Mouse (Mus musculus) cerebellum, postnatal 36 days (tissue): ENCODE measurements around the gene Wee1.
"Not testable (repeated sequence)": the region's sequence is repeated elsewhere in the genome, so short reads cannot be mapped to it uniquely, and the experiment has no call there.

Source experiments
- DNase-seq, 2 experiments: peaks; one replicate each; pipeline ENCODE4 v3.0.0; 2021 to 2022; ENCODE audit warnings: mixed read lengths in 2 of 2

Gene Wee1

DNA sequence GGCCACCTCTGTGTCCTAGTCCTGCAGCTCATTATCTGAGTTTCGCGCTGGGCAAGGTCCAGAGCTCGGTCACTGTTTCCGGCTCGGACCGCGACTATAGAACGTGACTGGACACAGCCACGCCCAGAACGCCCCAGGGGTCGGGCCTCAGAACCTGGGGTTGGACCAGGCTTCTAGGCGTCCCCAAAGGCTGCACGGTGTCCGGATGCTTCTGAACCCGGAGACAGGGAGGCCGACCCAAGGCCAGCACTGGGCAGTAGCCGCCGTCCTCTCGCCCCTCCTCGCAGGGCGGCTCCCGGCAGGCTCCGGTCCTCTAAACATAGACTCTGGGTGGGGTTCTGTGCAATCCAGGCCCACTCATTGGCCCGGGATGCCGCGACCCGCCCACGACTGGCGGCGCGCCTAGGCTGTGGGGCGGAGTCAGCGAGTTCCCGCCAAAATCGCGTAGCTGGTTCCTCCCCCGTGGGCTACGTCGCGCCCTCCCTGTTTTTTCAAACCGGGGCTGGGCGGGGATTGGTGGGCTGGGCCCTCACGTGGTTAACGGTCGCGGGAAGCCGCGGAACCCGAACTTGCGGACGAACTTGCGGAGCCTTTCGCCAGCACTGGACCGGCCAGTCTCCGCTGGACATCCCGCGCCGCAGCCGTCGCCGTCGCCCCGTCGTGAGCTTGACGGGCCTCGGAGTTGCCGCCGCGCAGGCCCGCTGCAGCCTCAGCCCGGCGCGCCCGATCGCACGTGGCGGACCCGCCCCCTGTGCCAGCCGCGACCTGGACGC, at the start of gene Wee1:
Gene Wee1, plus strand, starts transcription at position 531 of the 773 bp plus-strand sequence.
- peak; percentile 97 to 98 for DNase-seq

DNA sequence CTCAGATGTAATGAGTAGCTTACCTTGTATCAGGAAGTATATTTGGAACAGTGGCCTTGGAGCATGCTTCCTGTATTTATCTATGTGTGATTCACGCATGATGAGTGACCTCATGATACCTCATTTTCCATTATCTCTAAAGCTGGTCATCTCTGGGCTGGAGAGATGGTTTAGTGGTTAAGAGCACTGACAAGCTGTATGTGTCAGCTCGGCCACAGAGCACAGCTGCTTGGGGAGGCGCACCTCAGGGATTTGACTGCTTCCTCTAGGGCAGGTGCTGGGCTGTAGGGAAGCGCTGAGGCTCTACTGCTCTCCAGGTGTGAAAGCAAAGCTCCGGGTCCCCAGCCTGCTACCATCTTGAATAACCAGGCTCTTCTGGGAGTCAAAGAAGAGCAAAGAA, 43.7 kb upstream of the Wee1 start:
- no peak for DNase-seq

DNA sequence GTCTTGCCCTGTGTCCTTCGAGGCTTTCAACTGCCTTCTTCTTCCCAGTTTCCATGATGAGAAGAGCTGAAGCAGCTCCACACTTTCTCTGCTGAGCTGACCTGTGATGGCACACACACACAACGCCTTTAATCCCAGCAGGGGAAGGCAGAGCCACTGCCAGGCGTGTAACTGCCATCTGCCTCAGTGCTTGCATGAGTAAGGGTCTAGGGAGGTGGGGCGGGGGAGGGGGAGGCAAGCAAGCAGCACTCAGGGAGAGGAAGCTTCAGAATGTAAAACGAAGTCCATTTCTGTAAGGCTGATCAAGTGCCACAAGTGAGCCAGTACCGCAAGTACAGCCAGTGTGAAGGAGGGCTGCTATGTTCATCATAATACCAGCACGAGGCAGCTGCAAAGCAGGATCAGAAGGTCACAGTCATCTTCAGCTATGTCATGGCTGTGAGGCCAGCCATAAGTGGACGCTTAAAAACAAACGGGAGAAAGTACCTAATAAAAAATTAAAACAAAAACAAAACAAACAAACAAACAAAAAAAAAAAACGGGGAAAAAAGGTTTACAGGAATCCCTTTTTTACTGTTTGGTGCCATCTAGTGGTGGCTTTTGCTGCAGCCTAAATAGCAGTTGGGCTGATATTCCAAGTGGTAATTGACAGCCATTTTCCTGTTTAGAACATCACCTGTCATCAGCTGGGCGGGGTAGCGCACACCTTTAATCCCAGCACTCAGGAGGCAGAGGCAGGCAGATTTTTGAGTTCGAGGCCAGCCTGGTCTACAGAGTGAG, 38.3 kb upstream of the Wee1 start:
- peak; percentile 60 to 73 for DNase-seq

DNA sequence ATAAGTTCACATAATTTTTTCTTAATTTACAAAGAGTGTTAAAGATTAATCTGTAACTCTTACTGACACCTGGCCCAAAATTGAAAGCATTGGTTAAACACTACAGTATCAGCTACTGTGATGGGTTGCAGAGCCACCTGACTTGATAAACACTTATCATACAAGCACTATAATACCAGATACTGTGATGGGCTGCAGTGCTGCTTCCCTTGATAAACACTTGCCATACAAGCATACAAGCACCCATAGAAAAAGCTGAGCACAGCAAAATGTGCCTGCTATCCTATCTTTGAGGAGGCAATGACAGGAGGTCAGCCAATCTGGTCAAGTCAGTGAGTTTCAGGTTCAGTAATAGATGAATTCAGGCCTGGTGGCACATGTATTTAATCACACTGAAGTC, 36.6 kb upstream of the Wee1 start:
- DNase-seq, result no peak

DNA sequence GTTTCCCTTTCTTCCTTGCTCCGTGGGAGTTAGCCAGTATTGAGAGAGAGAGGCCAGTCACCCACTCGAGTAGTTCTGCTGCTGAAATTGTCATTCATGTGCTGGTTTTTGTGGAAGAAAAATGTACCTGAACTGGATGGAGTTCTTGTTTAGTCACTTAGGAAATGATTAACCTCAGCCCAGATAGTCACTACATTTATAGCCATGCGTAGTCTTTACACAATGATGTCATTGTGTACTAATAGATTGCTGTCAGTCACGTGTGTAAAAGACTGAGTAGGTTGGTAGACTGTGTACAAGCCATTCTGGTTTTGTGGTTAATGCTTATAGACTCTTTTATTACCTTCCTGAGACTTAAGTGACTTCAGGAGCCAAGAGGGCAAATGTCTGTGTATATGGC, 33.9 kb upstream of the Wee1 start:
- DNase-seq, result no peak

- DNase-seq, result peak; percentile 21 to 37
Measured at GRCm38 (mm10) chr7:110091670-110092069, 30.2 kb upstream of the Wee1 start.

- no peak for DNase-seq
Measured at GRCm38 (mm10) chr7:110096332-110096731, 25.5 kb upstream of the Wee1 start.

DNA sequence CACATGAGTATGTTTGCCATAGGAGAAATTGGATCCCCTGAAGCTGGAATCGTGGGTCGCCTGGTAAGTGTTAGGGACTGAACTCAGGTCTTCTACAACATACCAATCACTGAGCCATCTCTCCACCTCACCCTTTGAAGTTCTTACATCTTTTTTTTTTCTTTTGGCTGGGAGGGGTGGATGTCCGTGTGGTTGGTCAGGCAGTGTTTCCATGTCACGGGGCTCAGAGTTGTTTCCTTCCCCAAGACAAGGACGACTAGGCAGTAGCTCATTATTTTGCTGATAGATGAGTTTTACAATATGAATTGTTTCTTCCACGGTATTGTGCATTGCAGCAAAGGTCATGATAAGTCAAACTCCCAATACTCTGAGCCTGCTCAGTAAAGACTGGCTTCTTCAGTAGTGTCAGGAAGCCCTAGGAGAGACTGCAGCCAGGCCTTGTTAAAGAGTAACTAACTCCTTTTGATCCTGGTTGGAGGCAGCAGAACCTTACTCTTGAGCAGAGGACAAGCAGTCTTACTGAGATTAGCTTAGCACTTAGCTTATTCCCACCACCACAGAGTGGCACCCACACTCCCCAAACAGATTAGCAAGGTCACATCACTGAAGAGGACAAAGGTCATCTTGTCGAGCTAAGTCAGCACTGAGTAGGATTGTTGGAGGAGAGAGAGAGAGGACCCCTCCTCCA, 24.6 kb upstream of the Wee1 start:
- no peak for DNase-seq

DNA sequence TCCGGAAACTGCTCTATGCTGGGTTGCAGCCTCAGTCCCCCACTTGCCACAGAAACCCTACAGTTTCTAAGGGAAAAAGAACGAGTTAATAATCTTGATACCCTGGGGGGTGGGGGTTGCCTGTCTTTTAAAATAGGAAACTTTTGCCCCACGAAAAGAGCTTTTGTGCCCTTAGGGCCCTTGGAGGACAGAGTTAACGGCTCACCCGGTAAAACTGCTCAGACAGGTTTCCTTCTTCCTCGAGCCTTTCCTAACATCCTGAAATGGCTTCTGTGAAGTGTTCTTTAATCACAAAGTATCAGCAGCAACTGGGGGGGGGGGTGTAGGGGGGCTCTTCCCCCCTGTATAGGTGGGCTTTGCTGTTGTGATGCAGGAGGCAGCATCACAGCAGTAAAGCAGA, 21.0 kb upstream of the Wee1 start:
- no peak for DNase-seq

- no peak for DNase-seq
Measured at GRCm38 (mm10) chr7:110101266-110101665, 20.6 kb upstream of the Wee1 start.

DNA sequence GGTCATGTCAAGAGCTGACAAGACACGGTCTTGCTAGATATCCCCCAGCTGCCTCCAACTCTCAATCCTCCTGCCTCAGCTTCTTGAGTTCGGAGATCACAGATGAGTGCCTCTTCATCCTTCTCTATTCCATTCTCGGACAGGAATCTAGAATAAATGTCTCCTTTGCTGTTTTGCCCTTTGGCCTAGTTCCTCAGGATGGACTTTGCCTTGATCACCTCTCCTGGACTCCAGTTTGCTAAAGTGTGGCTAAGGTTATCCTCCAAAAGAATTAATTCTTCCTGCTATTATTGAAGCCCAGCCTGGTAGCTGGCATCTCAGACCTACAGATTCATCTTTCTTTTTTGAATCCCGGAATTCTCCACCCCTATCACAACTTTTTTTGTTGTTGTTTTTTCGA, 16.8 kb upstream of the Wee1 start:
- DNase-seq, result no peak

DNA sequence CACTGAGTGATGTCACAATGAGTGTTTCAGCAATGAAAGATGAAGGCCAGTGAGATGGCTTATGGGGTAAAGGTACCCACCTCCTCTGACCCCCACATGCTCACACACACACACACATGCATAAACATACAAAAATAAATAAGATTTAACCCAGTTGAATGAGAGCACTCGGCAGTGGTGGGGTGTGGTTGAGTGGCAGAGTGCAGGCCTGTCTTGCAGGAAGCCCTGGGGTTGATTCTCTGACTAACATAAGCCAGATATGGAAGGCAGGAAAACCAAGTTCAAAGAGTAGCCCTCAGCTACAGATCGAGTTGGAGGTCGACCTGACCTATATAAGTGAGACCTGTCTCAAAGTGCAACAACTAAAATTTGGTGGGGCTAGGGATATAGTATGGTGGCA, 15.2 kb upstream of the Wee1 start:
- DNase-seq, result no peak

GRCm38 (mm10) chr7:110108524-110108923, 13.3 kb upstream of the Wee1 start:
- not testable (repeated sequence) for DNase-seq

- no peak for DNase-seq
Measured at GRCm38 (mm10) chr7:110108967-110109610, 12.8 kb upstream of the Wee1 start.

DNA sequence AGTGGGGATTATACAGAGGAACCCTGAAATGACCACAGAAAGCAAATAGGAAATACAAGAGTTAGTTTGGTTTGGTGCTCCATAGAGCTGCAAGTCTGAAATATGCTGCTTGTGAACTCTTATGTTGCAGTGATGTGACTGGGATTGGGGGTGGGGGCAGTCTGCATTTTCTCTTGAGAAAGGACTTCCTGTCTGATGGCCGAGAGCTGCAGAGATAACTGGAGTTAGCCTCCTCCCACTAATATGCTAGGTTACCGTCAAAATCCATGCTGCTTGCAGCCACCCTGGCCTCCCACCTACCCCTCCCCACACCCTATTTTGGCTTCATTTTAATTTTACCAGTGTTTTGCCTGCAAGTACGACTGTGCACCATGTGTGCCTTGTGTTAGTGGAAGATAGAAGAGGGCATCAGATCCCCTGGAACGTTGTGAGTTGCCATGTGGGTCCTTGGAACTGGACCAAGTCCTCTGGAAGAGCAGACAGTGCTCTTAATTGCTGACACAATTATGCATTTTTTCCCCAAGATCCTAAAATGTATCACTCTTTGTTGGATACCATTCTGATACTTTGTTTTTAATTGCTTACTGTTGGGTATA, 11.7 kb upstream of the Wee1 start:
- no peak for DNase-seq

- no peak for DNase-seq
Measured at GRCm38 (mm10) chr7:110114699-110115098, 7.1 kb upstream of the Wee1 start.

- DNase-seq, result no peak
Measured at GRCm38 (mm10) chr7:110116731-110117291, 5.0 kb upstream of the Wee1 start.

DNA sequence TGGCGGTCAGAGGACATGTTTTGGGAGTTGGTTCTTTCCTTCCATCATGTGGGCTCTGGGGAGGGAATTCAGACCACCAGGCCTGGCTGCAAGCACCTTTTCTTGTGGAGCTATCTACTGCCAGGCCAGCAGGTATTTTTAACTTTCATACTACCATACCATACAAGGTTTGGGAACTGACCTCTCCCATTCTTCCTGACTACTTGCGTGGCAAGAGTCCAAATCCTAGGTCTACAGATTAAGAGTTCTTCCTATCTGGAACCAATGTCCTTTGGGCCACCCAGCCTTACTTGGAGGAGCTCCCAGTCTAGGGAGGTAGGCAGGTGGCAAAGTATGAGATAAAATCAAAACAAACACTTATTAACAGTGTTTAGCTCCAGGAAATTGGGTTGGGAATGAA, 3.4 kb upstream of the Wee1 start:
- no peak for DNase-seq

DNA sequence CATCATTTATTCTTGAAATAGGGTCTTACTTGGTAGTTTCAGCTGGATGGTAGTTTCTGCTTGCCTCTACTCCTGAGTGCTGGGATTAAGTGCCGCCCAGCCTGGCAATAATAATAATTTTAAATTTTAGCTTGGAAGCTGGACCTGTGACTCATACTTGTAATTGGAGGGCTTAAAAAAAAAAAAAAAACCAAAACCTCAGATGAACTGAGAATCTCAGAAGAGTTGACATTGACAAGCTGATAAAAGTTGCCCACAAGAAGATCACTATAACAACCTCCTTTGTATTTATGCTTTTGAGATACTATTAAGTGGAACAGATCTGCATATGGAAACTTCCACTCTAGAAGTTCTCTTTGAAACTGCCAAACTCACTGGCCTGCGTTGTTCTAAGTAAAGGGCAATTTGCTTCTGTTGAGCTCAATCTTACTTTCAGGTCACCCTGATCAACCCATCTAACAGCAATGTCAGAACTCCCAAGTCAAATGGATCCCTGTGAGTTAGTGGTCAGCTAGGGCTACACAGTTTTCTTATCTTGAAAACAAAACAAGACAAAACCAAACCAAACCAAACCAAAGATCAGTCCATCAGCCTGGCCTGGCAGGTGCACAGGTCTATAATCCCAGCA, 1.6 kb upstream of the Wee1 start:
- DNase-seq, result no peak

DNA sequence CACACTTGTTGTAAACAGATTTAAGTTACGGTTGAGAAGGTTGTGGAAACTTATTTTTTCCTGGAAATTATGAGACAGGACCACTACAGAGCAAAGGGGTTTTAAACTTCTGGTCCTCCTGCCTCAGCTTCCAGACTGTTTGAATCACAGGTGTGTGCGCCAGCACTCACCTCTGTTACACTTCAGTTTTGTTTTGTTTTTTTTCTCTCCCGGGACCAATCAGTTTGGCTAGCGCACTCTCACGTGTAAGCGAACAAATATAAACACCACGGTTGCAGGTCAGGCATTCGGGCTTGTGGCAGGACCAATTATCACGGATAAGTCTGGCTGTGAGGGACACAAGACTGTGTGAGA, 707 bp upstream of the Wee1 start:
- DNase-seq, result no peak

- DNase-seq, result no peak
Measured at GRCm38 (mm10) chr7:110122289-110122564, 381 bp downstream of the Wee1 start.
